Comparison of ENCODE assay signal across 19 mouse cellular contexts in genomic region chr16:23124398-23124797, GRCm38 (mm10). TPM values are rescaled to one million over a fixed set of nuclear protein-coding genes. Genes with fewer than 3 reads are reported as not detected.
"Had no signal": no experiment of that assay in that cellular context is flagged by ENCODE, and none has a peak within 500 bp of the region (broad histone marks: within the 10 kb centered on the region; RNA-seq: fewer than 3 reads in every experiment).

No protein-coding gene starts in this region.

- DNase-seq: liver, embryonic 13.5 days; liver, postnatal 0 days; right cerebral cortex, postnatal 14 days; thymus, adult 2 months; thymus, postnatal 25 days; thymus, postnatal 4 days had no signal

- H3K4me3 ChIP-seq: liver, embryonic 13.5 days; liver, embryonic 15.5 days; lung, embryonic 15.5 days; megakaryocyte, embryonic 14.5 days; midbrain, embryonic 13.5 days; midbrain, embryonic 15.5 days; neural tube, embryonic 12.5 days; stomach, embryonic 15.5 days had no signal

RNA-seq across cellular contexts. Expression of gene Adipoq, which starts 21.9 kb away (rescaled TPM):
- polyA plus RNA-seq: liver, embryonic 11.5 days; liver, embryonic 13.5 days; liver, embryonic 15.5 days; liver, postnatal 0 days; macrophage; midbrain, embryonic 11.5 days; midbrain, embryonic 15.5 days; midbrain, postnatal 0 days; neural tube, embryonic 12.5 days; neural tube, embryonic 14.5 days; stomach, embryonic 15.5 days; stomach, postnatal 0 days had no signal
